ENCODE assay signal across 20 mouse cellular contexts in genomic region chr15:9082753-9083152, GRCm38 (mm10). TPM values are rescaled to one million over a fixed set of nuclear protein-coding genes. Genes with fewer than 3 reads are reported as not detected.
DNase-seq lines count a peak whose midpoint lies in the region; ATAC-seq and TF ChIP-seq lines count a peak whose summit lies in the region.
"Had no signal": no experiment of that assay in that cellular context is flagged by ENCODE, and none has a peak within 500 bp of the region (broad histone marks: within the 10 kb centered on the region; RNA-seq: fewer than 3 reads in every experiment).

No protein-coding gene starts in this region.

- no peak for ATAC-seq in heart, postnatal 0 days (ENCODE audit: insufficient read depth, low read depth)
- ATAC-seq in heart, embryonic 11.5 days (replicated peaks; ENCODE audit: insufficient number of reproducible peaks, low FRiP score, low TSS enrichment): no peak
- no peak for ATAC-seq in liver, embryonic 11.5 days (replicated peaks; ENCODE audit: low FRiP score)
- ATAC-seq: activated CD4-positive, CD25-positive, alpha-beta regulatory T cell, adult 4 months; forebrain, embryonic 14.5 days; Patski had no signal

- no peak for TF ChIP-seq POLR2A in liver, adult 2 months (IDR thresholded peaks at IDR 0.05; ENCODE audit: extremely low read depth, insufficient read depth, low read length)

- WGBS in heart, postnatal 0 days: 62% methylated on average over 9 of the region's 9 CpGs
- WGBS in heart, embryonic 11.5 days (ENCODE audit: insufficient replicate concordance): 71% methylated on average over 9 of the region's 9 CpGs
- WGBS in liver, adult 2 months: 31% methylated on average over 9 of the region's 9 CpGs
- 77% methylated on average over 9 of the region's 9 CpGs for WGBS in liver, embryonic 11.5 days

- intact Hi-C loops in left cerebral cortex, postnatal 4 days (cut with DNase I): no loop called here

- peak overlapping the region; percentile 25; the same call in 1 of the 2 replicates for H3K27ac ChIP-seq in heart, postnatal 0 days (ENCODE audit: low read depth)
- H3K27ac ChIP-seq in heart, embryonic 11.5 days (ENCODE audit: low read depth, low read length): no peak overlapping the region
- no peak overlapping the region for H3K27ac ChIP-seq in liver, adult 2 months (replicated peaks; ENCODE audit: insufficient read depth, low read depth, low read length)
- H3K27ac ChIP-seq in liver, embryonic 11.5 days (ENCODE audit: low read depth, low read length): no peak overlapping the region
- H3K27ac ChIP-seq: heart, embryonic 15.5 days; hindbrain, embryonic 15.5 days; kidney, postnatal 0 days; limb, embryonic 13.5 days; stomach, embryonic 15.5 days had no signal

- TF ChIP-seq CTCF in heart, postnatal 0 days (IDR thresholded peaks at IDR 0.05; ENCODE audit: low read depth): no peak
- TF ChIP-seq CTCF in liver, adult 2 months (IDR thresholded peaks at IDR 0.05; ENCODE audit: low read depth, low read length): no peak

- H3K9ac ChIP-seq in heart, postnatal 0 days (replicated peaks; ENCODE audit: low read depth, low read length): no peak overlapping the region
- H3K9ac ChIP-seq in heart, embryonic 11.5 days (ENCODE audit: low read depth, low read length): no peak overlapping the region
- H3K9ac ChIP-seq in liver, adult 2 months (ENCODE audit: low read depth, low read length): no peak overlapping the region
- no peak overlapping the region for H3K9ac ChIP-seq in liver, embryonic 11.5 days (ENCODE audit: low read depth, low read length)
- H3K9ac ChIP-seq: heart, embryonic 15.5 days; hindbrain, embryonic 15.5 days; limb, embryonic 13.5 days; stomach, embryonic 15.5 days had no signal

- no peaks in the 10 kb centered on the region for H3K9me3 ChIP-seq in heart, postnatal 0 days (replicated peaks; ENCODE audit: control insufficient read depth, low read length)
- no peaks in the 10 kb centered on the region for H3K9me3 ChIP-seq in heart, embryonic 11.5 days (replicated peaks; ENCODE audit: control insufficient read depth, low read length)
- no peaks in the 10 kb centered on the region for H3K9me3 ChIP-seq in liver, embryonic 11.5 days (ENCODE audit: control insufficient read depth, low read length)
- H3K9me3 ChIP-seq: heart, embryonic 15.5 days; hindbrain, embryonic 15.5 days; limb, embryonic 13.5 days; stomach, embryonic 15.5 days had no signal

- H3K36me3 ChIP-seq in heart, postnatal 0 days (replicated peaks; ENCODE audit: control insufficient read depth, insufficient read depth, low read length): 0 out of 2 replicates have a peak, but pooled peaks cover 3% of the 10 kb centered on the region
- H3K36me3 ChIP-seq in heart, embryonic 11.5 days (ENCODE audit: control insufficient read depth, insufficient read depth, low read length): no peaks in the 10 kb centered on the region
- H3K36me3 ChIP-seq in liver, adult 2 months (ENCODE audit: control insufficient read depth, insufficient read depth, low read length): peaks cover 16% of the 10 kb centered on the region
- peaks cover 17% of the 10 kb centered on the region for H3K36me3 ChIP-seq in liver, embryonic 11.5 days (ENCODE audit: control insufficient read depth, insufficient read depth, low read length)
- H3K36me3 ChIP-seq: hindbrain, embryonic 15.5 days; stomach, embryonic 15.5 days had no signal

- no peak overlapping the region for H3K4me2 ChIP-seq in heart, postnatal 0 days (ENCODE audit: low read depth, low read length)
- H3K4me2 ChIP-seq in heart, embryonic 11.5 days: no peak overlapping the region
- no peak overlapping the region for H3K4me2 ChIP-seq in liver, embryonic 11.5 days
- H3K4me2 ChIP-seq: heart, embryonic 15.5 days; hindbrain, embryonic 15.5 days; limb, embryonic 13.5 days; stomach, embryonic 15.5 days had no signal

- peaks cover 21% of the 10 kb centered on the region; the same call in 1 of the 2 replicates for H3K79me2 ChIP-seq in liver, adult 2 months (ENCODE audit: control insufficient read depth, insufficient read depth, low read length)

- H3K27me3 ChIP-seq in heart, postnatal 0 days (ENCODE audit: control insufficient read depth, insufficient read depth, low read length): no peaks in the 10 kb centered on the region
- no peaks in the 10 kb centered on the region for H3K27me3 ChIP-seq in heart, embryonic 11.5 days (ENCODE audit: control insufficient read depth, insufficient read depth, low read length)
- no peaks in the 10 kb centered on the region for H3K27me3 ChIP-seq in liver, adult 2 months (ENCODE audit: control insufficient read depth, insufficient read depth, low read length)
- H3K27me3 ChIP-seq in liver, embryonic 11.5 days (replicated peaks; ENCODE audit: control insufficient read depth, insufficient read depth, low read length): no peaks in the 10 kb centered on the region
- H3K27me3 ChIP-seq: heart, embryonic 15.5 days; hindbrain, embryonic 15.5 days; limb, embryonic 13.5 days; Patski; stomach, embryonic 15.5 days had no signal

- peaks cover 41% of the 10 kb centered on the region for H3K4me1 ChIP-seq in heart, postnatal 0 days (ENCODE audit: control insufficient read depth, insufficient read depth)
- H3K4me1 ChIP-seq in heart, embryonic 11.5 days (ENCODE audit: control insufficient read depth, insufficient read depth, low read length): peaks cover 57% of the 10 kb centered on the region
- peaks cover 23% of the 10 kb centered on the region for H3K4me1 ChIP-seq in liver, adult 2 months (ENCODE audit: control insufficient read depth, insufficient read depth, low read length)
- H3K4me1 ChIP-seq in liver, embryonic 11.5 days (replicated peaks; ENCODE audit: control insufficient read depth, insufficient read depth, low read length): peaks cover 42% of the 10 kb centered on the region
- H3K4me1 ChIP-seq: hindbrain, embryonic 15.5 days had no signal

- H3K4me3 ChIP-seq in heart, postnatal 0 days (ENCODE audit: low read depth, low read length): no peak overlapping the region
- H3K4me3 ChIP-seq in heart, embryonic 11.5 days (ENCODE audit: low read depth, low read length): no peak overlapping the region
- H3K4me3 ChIP-seq in liver, adult 2 months (ENCODE audit: insufficient read depth, low read depth, low read length): no peak overlapping the region
- no peak overlapping the region for H3K4me3 ChIP-seq in liver, embryonic 11.5 days (ENCODE audit: low read depth, low read length)
- H3K4me3 ChIP-seq: erythroblast, embryonic 14.5 days; heart, embryonic 15.5 days; hindbrain, embryonic 15.5 days; limb, embryonic 13.5 days; stomach, embryonic 15.5 days had no signal

- TF ChIP-seq EP300 in heart, postnatal 0 days (IDR thresholded peaks at IDR 0.05; ENCODE audit: low read depth): no peak

- DNase-seq in heart, postnatal 0 days (ENCODE audit: low spot score): no peak
- DNase-seq in liver, adult 2 months (ENCODE audit: extremely low read depth, low read depth, low spot score): peak; percentile 94
- no peak for DNase-seq in liver, embryonic 11.5 days (ENCODE audit: low spot score)
- DNase-seq in kidney, postnatal 36 days: peak; percentile 57 to 66
- DNase-seq in lung, postnatal 10 days: no peak
- DNase-seq in left cerebral cortex, postnatal 4 days: no peak
- DNase-seq: cerebellum, adult 18-20 months; gastrocnemius, postnatal 36 days; lung, postnatal 14 days; spleen, adult 18-20 months had no signal

RNA-seq across cellular contexts. Expression of gene Nadk2, which starts 11.7 kb away (rescaled TPM):
- total RNA-seq in heart, postnatal 0 days (2014; rRNA removed; ENCODE audit: low replicate concordance): 41.6 and 77.7 TPM in 2 replicates
- 33.4 and 33.8 TPM in 2 replicates for polyA plus RNA-seq in heart, postnatal 0 days (2015; fragmentation: Nextera tagmentation; extraction: Ambion mirVana)
- polyA plus RNA-seq in heart, embryonic 11.5 days (2014; fragmentation: Nextera tagmentation; extraction: Ambion mirVana): 57.1 and 65.3 TPM in 2 replicates
- total RNA-seq in liver, adult 2 months (2014; rRNA removed): 162 and 163 TPM in 2 replicates
- 71.8 and 91.9 TPM in 2 replicates for polyA plus RNA-seq in liver, adult 2 months (2012; rRNA removed)
- 122 and 148 TPM in 2 replicates for polyA plus RNA-seq in liver, embryonic 11.5 days (2014; fragmentation: Nextera tagmentation; extraction: Ambion mirVana)
- total RNA-seq in left cerebral cortex, postnatal 4 days (2021): 10 to 100 TPM; 28.1 TPM

RNA-seq across cellular contexts. Expression of gene Lmbrd2, which starts 57.6 kb away (rescaled TPM):
- total RNA-seq in heart, postnatal 0 days (2014; rRNA removed; ENCODE audit: low replicate concordance): 14.8 and 28.5 TPM in 2 replicates
- polyA plus RNA-seq in heart, postnatal 0 days (2015; fragmentation: Nextera tagmentation; extraction: Ambion mirVana): 1.3 TPM in 2 replicates
- 3.4 and 4.3 TPM in 2 replicates for polyA plus RNA-seq in heart, embryonic 11.5 days (2014; fragmentation: Nextera tagmentation; extraction: Ambion mirVana)
- total RNA-seq in liver, adult 2 months (2014; rRNA removed): 38.4 and 40.8 TPM in 2 replicates
- 17.0 and 23.7 TPM in 2 replicates for polyA plus RNA-seq in liver, adult 2 months (2012; rRNA removed)
- polyA plus RNA-seq in liver, embryonic 11.5 days (2014; fragmentation: Nextera tagmentation; extraction: Ambion mirVana): 2.9 and 4.6 TPM in 2 replicates
- total RNA-seq in left cerebral cortex, postnatal 4 days (2021): 10 to 100 TPM; 52.2 to 52.6 TPM

Comparison
In these comparisons a context has a peak if more than half of its experiments do, and no peak if none do; other contexts are left out.
1. DNase-seq: peak in liver, adult 2 months (single experiment) and kidney, postnatal 36 days (2 of 2); none in heart, postnatal 0 days (single experiment), liver, embryonic 11.5 days (single experiment), lung, postnatal 10 days (single experiment) and left cerebral cortex, postnatal 4 days (single experiment).